Mouse (Mus musculus): ENCODE data around the gene C130050O18Rik. TPM values are rescaled to one million over a fixed set of nuclear protein-coding genes. Genes with fewer than 3 reads are reported as not detected.

Gene C130050O18Rik
- total and polyA plus RNA-seq, 3 experiments: 0.07 to 0.83 (median 0.33) TPM

DNA sequence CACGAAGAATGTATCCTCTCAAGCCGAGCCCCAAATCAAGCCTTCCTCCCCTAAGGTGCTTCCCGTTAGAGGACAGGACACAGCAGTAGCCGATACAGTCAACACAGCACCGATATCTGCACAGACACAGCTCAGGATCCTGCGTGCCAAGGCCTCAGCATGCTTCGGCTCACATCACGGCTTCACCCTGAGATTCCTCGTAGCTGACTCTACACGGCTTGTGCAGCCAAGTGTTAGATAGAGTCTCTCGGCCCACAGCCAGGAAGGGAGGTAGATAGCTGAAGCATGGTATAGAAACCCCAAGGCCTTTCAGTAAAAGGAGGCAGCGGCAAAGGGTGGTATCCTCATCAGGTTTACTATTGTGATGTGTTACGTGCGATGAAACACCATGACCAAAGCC is 5.1 kb upstream of the C130050O18Rik start:
- TF ChIP-seq GATA1 (IDR thresholded peaks at IDR 0.05; ENCODE audit: borderline replicate concordance, low read length) (no peak), CTCF (IDR thresholded peaks at IDR 0.05; ENCODE audit: low read depth, low read length) (no peak), POLR2AphosphoS5 (IDR thresholded peaks at IDR 0.05; ENCODE audit: insufficient replicate concordance, low read depth, low read length) (no peak), GATA2 (IDR thresholded peaks at IDR 0.05; ENCODE audit: borderline replicate concordance, low read depth, low read length) (no peak), TAL1 (conservative IDR thresholded peaks at IDR 0.05; ENCODE audit: low read depth, low read length) (no peak)
- Histone ChIP-seq H3K27me3 (ENCODE audit: insufficient read depth, low read length) (no peaks in the 10 kb centered on the region), H3K4me1 (ENCODE audit: insufficient read depth, low read depth, low read length) (peaks cover 41% of the 10 kb centered on the region), H3K4me3 (ENCODE audit: low read depth, low read length) (no peak overlapping the region), H3K36me3 (replicated peaks) (peaks cover 85% of the 10 kb centered on the region), H3K9me3 (replicated peaks) (no peaks in the 10 kb centered on the region)
- no peak for DNase-seq (ENCODE audit: low spot score)
- ATAC-seq (ENCODE audit: extremely low read depth, insufficient number of reproducible peaks, low FRiP score, poor library complexity, severe bottlenecking): no peak

DNA sequence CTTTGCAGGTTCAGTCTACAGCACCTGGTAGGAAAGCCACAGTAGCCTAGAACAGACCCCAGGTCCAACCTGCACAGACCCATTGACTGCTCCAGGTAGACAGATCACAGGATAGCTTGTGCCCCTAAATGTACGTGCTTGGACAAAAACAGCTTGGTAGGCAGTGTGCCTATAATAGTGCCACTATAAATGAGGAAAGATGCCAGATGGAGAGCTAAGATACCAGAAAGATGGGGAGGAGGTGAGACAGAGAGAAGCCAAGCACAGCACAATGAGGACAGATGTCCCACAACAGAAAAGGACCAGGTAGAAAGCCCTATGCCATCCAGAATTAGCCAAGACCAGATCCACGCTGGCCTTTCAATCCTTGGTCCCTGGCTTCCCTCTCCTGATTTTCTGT is 3.0 kb upstream of the C130050O18Rik start:
- TF ChIP-seq GATA1 (IDR thresholded peaks at IDR 0.05; ENCODE audit: borderline replicate concordance, low read length) (no peak), TAL1 (conservative IDR thresholded peaks at IDR 0.05; ENCODE audit: low read depth, low read length) (no peak), GATA2 (IDR thresholded peaks at IDR 0.05; ENCODE audit: borderline replicate concordance, low read depth, low read length) (no peak), POLR2AphosphoS5 (IDR thresholded peaks at IDR 0.05; ENCODE audit: insufficient replicate concordance, low read depth, low read length) (no peak), CTCF (IDR thresholded peaks at IDR 0.05; ENCODE audit: low read depth, low read length) (no peak)
- Histone ChIP-seq H3K27me3 (ENCODE audit: insufficient read depth, low read length) (no peaks in the 10 kb centered on the region), H3K4me1 (ENCODE audit: insufficient read depth, low read depth, low read length) (peaks cover 39% of the 10 kb centered on the region), H3K9me3 (replicated peaks) (no peaks in the 10 kb centered on the region), H3K4me3 (ENCODE audit: low read depth, low read length) (no peak overlapping the region), H3K36me3 (replicated peaks) (peaks cover 85% of the 10 kb centered on the region)
- no peak for ATAC-seq (ENCODE audit: extremely low read depth, insufficient number of reproducible peaks, low FRiP score, poor library complexity, severe bottlenecking)
- no peak for DNase-seq (ENCODE audit: low spot score)

DNA sequence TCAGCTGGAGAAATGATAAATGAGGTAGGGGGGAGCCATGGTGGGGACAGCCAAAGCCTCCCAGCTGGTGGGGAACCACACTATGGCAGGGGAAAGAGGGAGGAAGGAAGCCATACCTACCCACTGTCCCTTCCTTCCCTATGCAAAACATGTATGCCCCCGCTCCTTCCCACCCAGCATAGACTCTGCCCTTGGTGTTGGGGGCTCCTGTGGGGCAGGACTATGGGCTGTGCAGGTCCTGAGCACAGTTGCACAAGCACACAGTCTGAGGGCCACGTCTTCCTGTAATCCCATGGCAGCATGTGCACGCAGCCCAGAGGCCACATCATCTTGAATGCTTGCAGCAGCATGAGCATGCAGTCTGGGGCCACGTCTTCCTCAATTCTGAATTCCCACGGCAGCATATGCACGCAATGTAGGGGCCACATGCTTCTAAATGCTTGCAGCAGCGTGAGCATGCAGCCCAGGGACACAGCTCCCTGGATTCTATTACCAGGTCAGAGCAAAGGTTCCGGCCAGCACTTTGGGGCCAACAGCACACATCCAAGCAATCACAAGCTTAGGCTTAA is 1.3 kb upstream of the C130050O18Rik start:
- Histone ChIP-seq H3K4me3 (ENCODE audit: low read depth, low read length) (no peak overlapping the region), H3K36me3 (replicated peaks) (peaks cover 89% of the 10 kb centered on the region), H3K27me3 (ENCODE audit: insufficient read depth, low read length) (no peaks in the 10 kb centered on the region), H3K9me3 (replicated peaks) (no peaks in the 10 kb centered on the region), H3K4me1 (ENCODE audit: insufficient read depth, low read depth, low read length) (peaks cover 22% of the 10 kb centered on the region)
- DNase-seq (ENCODE audit: low spot score) (no peak), ATAC-seq (ENCODE audit: extremely low read depth, insufficient number of reproducible peaks, low FRiP score, poor library complexity, severe bottlenecking) (no peak)
- no peak for TF ChIP-seq GATA1 (IDR thresholded peaks at IDR 0.05; ENCODE audit: borderline replicate concordance, low read length)
- no peak for TF ChIP-seq CTCF (IDR thresholded peaks at IDR 0.05; ENCODE audit: low read depth, low read length)
- TF ChIP-seq TAL1 (conservative IDR thresholded peaks at IDR 0.05; ENCODE audit: low read depth, low read length): no peak
- no peak for TF ChIP-seq POLR2AphosphoS5 (IDR thresholded peaks at IDR 0.05; ENCODE audit: insufficient replicate concordance, low read depth, low read length)
- TF ChIP-seq GATA2 (IDR thresholded peaks at IDR 0.05; ENCODE audit: borderline replicate concordance, low read depth, low read length): no peak

DNA sequence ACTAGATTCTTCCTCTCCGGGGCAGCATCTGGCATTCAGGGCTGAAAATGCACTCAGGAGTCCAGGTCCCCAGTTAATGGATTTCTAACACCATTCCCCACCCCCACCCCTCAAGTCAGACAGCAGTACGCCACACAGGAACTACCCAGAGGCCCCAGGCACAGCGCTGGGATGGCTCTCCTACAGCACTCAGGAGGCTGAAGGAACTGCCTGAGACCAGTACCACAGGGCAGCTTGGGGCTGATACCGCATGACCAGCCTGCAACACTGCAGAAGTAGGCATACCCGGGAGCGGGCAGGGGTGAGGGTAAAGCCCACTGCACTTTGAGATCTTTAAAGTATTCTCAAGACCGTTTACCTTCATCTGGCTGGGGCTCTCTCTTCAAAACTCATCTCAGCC is 398 bp downstream of the C130050O18Rik start:
- Histone ChIP-seq H3K36me3 (replicated peaks) (peaks cover 92% of the 10 kb centered on the region), H3K4me3 (ENCODE audit: low read depth, low read length) (no peak overlapping the region)

DNA sequence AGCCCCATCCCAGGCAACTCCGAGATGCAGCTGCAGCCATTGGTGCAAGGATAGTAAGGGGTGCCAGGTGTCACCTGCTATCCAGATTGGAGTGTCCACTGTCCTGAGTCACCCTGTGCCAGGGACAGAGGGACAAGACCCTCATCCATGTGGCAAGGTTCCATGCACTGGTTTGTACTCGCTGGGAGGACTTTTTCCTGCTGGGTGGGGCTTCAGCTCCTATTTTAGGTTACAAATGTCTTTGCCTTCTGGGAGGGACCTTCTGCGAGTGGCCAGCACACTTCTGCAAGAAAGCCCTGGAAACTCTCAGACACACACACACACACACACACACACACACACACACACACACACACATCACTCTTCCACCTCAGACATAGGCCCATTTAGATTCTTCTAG is 873 bp downstream of the C130050O18Rik start:
- no peak overlapping the region for H3K4me3 ChIP-seq (ENCODE audit: low read depth, low read length)
- peaks cover 92% of the 10 kb centered on the region for H3K36me3 ChIP-seq (replicated peaks)

More for the DNA sequence above, 398 bp downstream of the C130050O18Rik start:
- TF ChIP-seq GATA1 (IDR thresholded peaks at IDR 0.05; ENCODE audit: borderline replicate concordance, low read length) (no peak), GATA2 (IDR thresholded peaks at IDR 0.05; ENCODE audit: borderline replicate concordance, low read depth, low read length) (no peak), CTCF (IDR thresholded peaks at IDR 0.05; ENCODE audit: low read depth, low read length) (no peak), TAL1 (conservative IDR thresholded peaks at IDR 0.05; ENCODE audit: low read depth, low read length) (no peak), POLR2AphosphoS5 (IDR thresholded peaks at IDR 0.05; ENCODE audit: insufficient replicate concordance, low read depth, low read length) (no peak)
- no peak for DNase-seq (ENCODE audit: low spot score)
- ATAC-seq (ENCODE audit: extremely low read depth, insufficient number of reproducible peaks, low FRiP score, poor library complexity, severe bottlenecking): no peak
- H3K9me3 ChIP-seq (replicated peaks): no peaks in the 10 kb centered on the region
- H3K4me1 ChIP-seq (ENCODE audit: insufficient read depth, low read depth, low read length): peaks cover 20% of the 10 kb centered on the region
- H3K27me3 ChIP-seq (ENCODE audit: insufficient read depth, low read length): no peaks in the 10 kb centered on the region

DNA sequence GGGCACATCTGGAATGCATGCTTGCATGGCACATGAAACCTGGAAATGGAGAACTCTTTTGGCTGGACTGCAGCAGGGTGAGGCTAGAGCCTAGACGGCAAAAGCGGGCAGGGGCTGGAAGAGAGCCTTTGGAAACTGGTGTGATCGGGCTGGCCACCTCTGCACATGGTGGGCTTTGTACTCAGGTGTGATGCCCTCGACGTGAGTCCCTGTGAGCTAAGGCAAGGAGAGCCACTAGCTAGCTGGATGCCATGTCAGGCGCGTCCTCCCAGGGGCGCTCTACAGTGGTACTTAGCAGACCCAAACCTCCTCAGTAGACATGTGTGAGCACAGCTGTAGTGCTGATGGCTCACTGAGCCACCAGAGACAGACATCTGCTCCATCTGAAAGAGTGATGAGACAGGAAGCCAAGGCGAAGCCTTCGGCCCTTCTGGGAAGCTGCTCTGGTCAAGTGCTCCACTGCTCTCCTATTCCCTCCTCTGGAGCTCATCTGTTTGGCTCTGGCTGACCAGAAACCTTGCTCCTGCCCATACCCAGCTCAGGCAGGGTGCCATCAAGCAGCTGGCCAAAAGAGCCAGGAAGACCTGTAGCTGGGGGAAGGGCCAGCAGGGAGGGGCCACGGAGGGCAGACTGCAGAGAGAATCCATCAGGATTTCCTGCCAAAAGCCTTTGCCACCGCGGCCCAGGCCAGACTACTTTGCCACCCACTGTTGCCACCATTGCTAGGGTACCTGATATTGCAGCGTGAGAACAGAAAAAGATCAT is 2.2 kb downstream of the C130050O18Rik start:
- Histone ChIP-seq H3K4me3 (ENCODE audit: low read depth, low read length) (no peak overlapping the region), H3K4me1 (ENCODE audit: insufficient read depth, low read depth, low read length) (peaks cover 22% of the 10 kb centered on the region), H3K27me3 (ENCODE audit: insufficient read depth, low read length) (no peaks in the 10 kb centered on the region), H3K9me3 (replicated peaks) (no peaks in the 10 kb centered on the region), H3K36me3 (replicated peaks) (peaks cover 96% of the 10 kb centered on the region)
- DNase-seq (ENCODE audit: low spot score) (no peak), ATAC-seq (ENCODE audit: extremely low read depth, insufficient number of reproducible peaks, low FRiP score, poor library complexity, severe bottlenecking) (no peak)
- no peak for TF ChIP-seq POLR2AphosphoS5 (IDR thresholded peaks at IDR 0.05; ENCODE audit: insufficient replicate concordance, low read depth, low read length)
- TF ChIP-seq TAL1 (conservative IDR thresholded peaks at IDR 0.05; ENCODE audit: low read depth, low read length): no peak
- no peak for TF ChIP-seq CTCF (IDR thresholded peaks at IDR 0.05; ENCODE audit: low read depth, low read length)
- TF ChIP-seq GATA1 (IDR thresholded peaks at IDR 0.05; ENCODE audit: borderline replicate concordance, low read length): no peak

More for the DNA sequence above, 873 bp downstream of the C130050O18Rik start:
- DNase-seq (ENCODE audit: low spot score) (no peak), ATAC-seq (ENCODE audit: extremely low read depth, insufficient number of reproducible peaks, low FRiP score, poor library complexity, severe bottlenecking) (no peak)
- peaks cover 20% of the 10 kb centered on the region for H3K4me1 ChIP-seq (ENCODE audit: insufficient read depth, low read depth, low read length)
- TF ChIP-seq GATA1 (IDR thresholded peaks at IDR 0.05; ENCODE audit: borderline replicate concordance, low read length): no peak
- TF ChIP-seq CTCF (IDR thresholded peaks at IDR 0.05; ENCODE audit: low read depth, low read length): no peak
- no peak for TF ChIP-seq TAL1 (conservative IDR thresholded peaks at IDR 0.05; ENCODE audit: low read depth, low read length)
- no peak for TF ChIP-seq GATA2 (IDR thresholded peaks at IDR 0.05; ENCODE audit: borderline replicate concordance, low read depth, low read length)
- no peak for TF ChIP-seq POLR2AphosphoS5 (IDR thresholded peaks at IDR 0.05; ENCODE audit: insufficient replicate concordance, low read depth, low read length)
- H3K9me3 ChIP-seq (replicated peaks): no peaks in the 10 kb centered on the region
- no peaks in the 10 kb centered on the region for H3K27me3 ChIP-seq (ENCODE audit: insufficient read depth, low read length)

Data from G1E (cell line).